Mouse (Mus musculus) lung, adult 10 weeks (tissue): ENCODE data around the gene Gm13762. TPM values are rescaled to one million over a fixed set of nuclear protein-coding genes. Genes with fewer than 3 reads are reported as not detected.

Source experiments
- polyA plus RNA-seq: library from polyadenylated mRNA; stranded (reverse); fragments of 350-450 nt; fragmentation: Illumina TruSeq; extraction: RNeasy Lipid Tissue Mini Kit (QIAGEN cat#74804); gene quantifications from one replicate; pipeline ENCODE4 v1.2.3, GENCODE M21; 2014; ENCODE audit warnings: low read depth, low replicate concordance; ENCODE audit not compliant: insufficient read depth

The Gm13762 gene
- polyA plus RNA-seq, result not detected

GRCm38 (mm10) chr2:88980181-88980580 is at the start of gene Gm13762:
Gene Gm13762 (minus strand): TSS chr2:88980281.

GRCm38 (mm10) chr2:89018240-89018639 is 38.2 kb upstream of the Gm13762 start, which contains the start of gene Olfr1216:
Gene Olfr1216 (minus strand): TSS chr2:89018340.

GRCm38 (mm10) chr2:89006873-89007272 is 26.8 kb upstream of the Gm13762 start, which contains the start of gene Olfr1215:
Gene Olfr1215 (minus strand): TSS chr2:89006973.

GRCm38 (mm10) chr2:88992553-88992952 is 12.5 kb upstream of the Gm13762 start, which contains the start of gene Olfr1214:
Gene Olfr1214 (minus strand): TSS chr2:88992653.

GRCm38 (mm10) chr2:88953669-88954068 is 26.4 kb downstream of the Gm13762 start, which contains the start of gene Olfr1212:
Gene Olfr1212 (plus strand): TSS chr2:88953969.

GRCm38 (mm10) chr2:88938011-88938410 is 42.1 kb downstream of the Gm13762 start, which contains the start of gene Olfr1211:
Gene Olfr1211 (minus strand): TSS chr2:88938111.

Other genes starting within 250 kb of the Gm13762 start
- not detected for gene Olfr1197, start 247.9 kb downstream of the Gm13762 start, polyA plus RNA-seq
- not detected for gene Olfr1198, start 228.9 kb downstream of the Gm13762 start, polyA plus RNA-seq
- not detected for gene Olfr1199, start 219.8 kb downstream of the Gm13762 start, polyA plus RNA-seq
- gene Olfr1200, start 209.8 kb downstream of the Gm13762 start, polyA plus RNA-seq, result not detected
- gene Olfr1201, start 187.2 kb downstream of the Gm13762 start, polyA plus RNA-seq, result not detected
- not detected for gene Olfr1202, start 165.8 kb downstream of the Gm13762 start, polyA plus RNA-seq
- not detected for gene Olfr1205, start 150.5 kb downstream of the Gm13762 start, polyA plus RNA-seq
- gene Olfr1204, start 131.0 kb downstream of the Gm13762 start, polyA plus RNA-seq, result not detected
- gene Olfr1206, start 117.0 kb downstream of the Gm13762 start, polyA plus RNA-seq, result not detected
- gene Olfr1208, start 78.0 kb downstream of the Gm13762 start, polyA plus RNA-seq, result not detected
- not detected for gene Olfr1209, start 65.1 kb downstream of the Gm13762 start, polyA plus RNA-seq
- not detected for gene Olfr1211, start 42.2 kb downstream of the Gm13762 start, polyA plus RNA-seq
- not detected for gene Olfr1212, start 26.3 kb downstream of the Gm13762 start, polyA plus RNA-seq
- not detected for gene Olfr1214, start 12.4 kb upstream of the Gm13762 start, polyA plus RNA-seq
- gene Olfr1215, start 26.7 kb upstream of the Gm13762 start, polyA plus RNA-seq, result not detected
- not detected for gene Olfr1216, start 38.1 kb upstream of the Gm13762 start, polyA plus RNA-seq
- not detected for gene Olfr1217, start 51.8 kb upstream of the Gm13762 start, polyA plus RNA-seq
- gene Olfr1218, start 80.9 kb upstream of the Gm13762 start, polyA plus RNA-seq, result not detected
- gene Olfr1219, start 103.2 kb upstream of the Gm13762 start, polyA plus RNA-seq, result not detected
- not detected for gene Olfr1220, start 126.6 kb upstream of the Gm13762 start, polyA plus RNA-seq
- not detected for gene Olfr1221, start 137.0 kb upstream of the Gm13762 start, polyA plus RNA-seq
- gene Olfr1222, start 152.8 kb upstream of the Gm13762 start, polyA plus RNA-seq, result not detected
- gene Olfr1223, start 171.3 kb upstream of the Gm13762 start, polyA plus RNA-seq, result not detected
- gene Olfr1224-ps1, start 183.8 kb upstream of the Gm13762 start, polyA plus RNA-seq, result not detected
- not detected for gene Olfr1225, start 194.4 kb upstream of the Gm13762 start, polyA plus RNA-seq
- not detected for gene Olfr1226, start 219.8 kb upstream of the Gm13762 start, polyA plus RNA-seq